Mouse (Mus musculus) retina, adult 2 months (tissue): ENCODE measurements around the gene Vars.
"Not testable (repeated sequence)": the region's sequence is repeated elsewhere in the genome, so short reads cannot be mapped to it uniquely, and the experiment has no call there.

Source experiments
- DNase-seq: peaks from one replicate; pipeline ENCODE4 v3.0.0-alpha.2; 2012; ENCODE audit warnings: low read depth, low spot score

The Vars gene

GRCm38 (mm10) chr17:35000717-35001451 lies at the start of gene Vars:
TSS of gene Vars (plus strand) at chr17:35000987.
- DNase-seq, result peak; percentile 64

DNA sequence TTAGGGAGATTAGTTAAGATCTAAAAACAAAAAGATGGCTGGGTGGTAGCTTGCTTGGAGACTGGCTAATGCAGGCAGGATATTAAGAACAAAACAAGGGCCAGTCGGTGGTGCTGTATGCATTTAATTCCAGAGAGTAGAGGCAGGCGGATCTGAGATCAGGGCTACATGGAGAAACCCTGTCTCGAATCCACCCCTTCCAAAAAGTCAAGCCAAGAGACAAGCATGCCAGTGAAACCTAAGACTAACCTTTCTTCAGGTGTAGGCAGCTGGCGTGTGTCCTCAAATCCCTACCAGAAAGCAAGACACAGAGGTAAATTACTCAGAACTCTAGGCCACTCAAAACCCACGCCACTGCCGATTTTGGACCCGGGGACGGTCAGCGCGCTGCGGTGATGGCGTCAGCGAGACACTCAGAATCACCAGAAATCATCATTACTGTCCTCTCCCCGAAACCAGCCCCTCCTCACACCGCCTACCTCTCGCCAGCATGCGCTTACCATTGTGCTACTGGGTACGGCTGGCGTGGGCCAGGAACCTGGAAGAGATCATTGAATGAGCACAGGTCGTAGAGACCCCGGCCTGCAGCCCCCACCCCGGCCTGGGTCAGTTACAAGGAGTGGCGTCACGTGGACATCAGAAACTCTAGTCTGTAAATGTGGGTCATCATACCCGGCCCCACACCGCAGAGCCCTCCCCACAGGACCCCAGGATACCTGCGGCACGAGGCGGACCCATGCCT lies 49.0 kb upstream of the Vars start:
- DNase-seq, result no peak

DNA sequence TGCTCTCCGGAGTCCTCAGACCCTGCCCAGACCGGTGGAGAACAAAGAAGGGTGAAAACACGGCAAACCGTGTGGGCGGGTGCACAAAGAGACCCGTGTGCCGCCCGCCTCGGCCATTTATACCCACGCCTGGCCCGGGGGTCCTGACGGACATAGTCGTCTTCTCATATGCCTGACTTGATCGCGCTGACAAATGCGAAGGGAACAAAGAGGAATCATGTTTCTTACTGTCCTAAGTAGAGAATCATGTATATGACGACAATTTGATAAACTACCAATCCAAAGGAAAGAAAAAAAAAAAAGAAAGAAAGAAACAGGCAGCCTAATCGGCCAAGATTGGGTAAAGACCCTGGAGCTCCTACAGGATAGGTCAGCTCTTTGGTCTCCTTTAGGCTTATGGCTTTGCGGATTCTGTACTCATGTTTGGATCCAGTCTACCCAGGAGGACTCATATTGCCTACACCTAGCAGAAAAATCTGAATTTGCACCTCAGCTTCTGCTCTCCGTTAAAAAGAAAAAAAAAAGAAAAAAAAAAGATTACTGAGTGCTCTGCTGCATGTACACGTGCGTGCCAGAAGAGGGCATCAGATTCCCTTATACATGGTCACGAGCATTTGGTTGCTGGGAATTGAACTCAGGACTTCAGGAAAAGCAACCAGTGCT lies 48.3 kb upstream of the Vars start:
- DNase-seq, result peak; percentile 77

DNA sequence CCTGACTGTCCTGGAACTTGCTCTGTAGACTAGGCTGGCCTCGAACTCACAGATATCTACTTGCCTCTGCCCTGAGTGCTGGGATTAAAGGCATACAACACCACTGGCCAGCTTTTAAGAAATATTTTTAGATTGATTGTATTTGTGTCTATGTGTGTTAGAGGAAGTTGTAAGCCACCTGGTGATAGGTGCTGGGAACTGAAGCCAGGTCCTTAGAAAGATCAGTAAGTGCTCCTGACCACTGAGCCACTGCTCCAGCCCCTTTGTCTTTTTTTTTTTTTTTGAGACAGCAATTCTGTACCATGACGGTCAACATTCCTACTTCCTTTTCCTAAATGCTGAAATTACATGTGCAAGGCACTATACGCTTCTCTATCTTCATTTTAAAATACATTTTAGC lies 47.5 kb upstream of the Vars start:
- no peak for DNase-seq

- no peak for DNase-seq
These were observed 46.9 kb upstream of the Vars start for GRCm38 (mm10) chr17:34953904-34954303.

DNA sequence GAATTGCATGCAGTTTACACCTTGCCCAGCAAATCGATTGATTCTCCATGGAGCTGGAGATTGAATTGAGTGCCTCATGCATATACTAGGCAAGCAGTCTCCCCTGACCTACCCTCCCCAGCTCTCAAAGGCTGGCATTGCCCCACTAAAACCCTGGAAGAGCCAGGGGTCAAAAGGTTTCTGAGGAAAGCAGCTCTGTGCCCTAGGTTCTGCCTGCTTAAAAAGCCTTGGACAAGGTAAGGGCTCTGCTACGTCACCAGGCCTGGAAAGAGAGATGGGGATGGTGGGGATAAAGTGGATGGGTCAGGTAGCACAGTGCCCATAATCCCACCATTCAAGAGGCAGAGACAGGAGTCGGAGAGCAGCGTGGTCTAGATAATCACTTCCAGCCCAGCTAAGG lies 46.0 kb upstream of the Vars start:
- no peak for DNase-seq

GRCm38 (mm10) chr17:34955884-34956283 lies 44.9 kb upstream of the Vars start:
- DNase-seq, result no peak

DNA sequence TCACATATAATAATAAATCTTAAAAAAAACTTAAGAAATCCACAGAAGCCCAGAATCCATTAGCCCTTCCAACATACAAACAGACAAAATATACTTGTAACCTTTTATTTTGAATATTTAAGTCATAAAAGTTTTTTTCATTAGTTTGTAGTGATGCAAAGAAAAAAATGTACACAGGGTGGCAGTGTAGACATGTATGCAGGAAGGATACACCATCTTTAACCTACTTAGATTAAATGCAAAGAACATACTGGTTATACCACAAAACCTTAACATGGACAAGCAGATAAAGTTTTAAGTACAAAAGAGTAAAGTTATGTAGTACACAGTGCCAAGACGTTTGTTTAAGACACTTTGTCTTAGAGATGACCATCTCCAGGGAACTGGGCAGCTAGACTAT lies 44.4 kb upstream of the Vars start:
- DNase-seq, result no peak

- DNase-seq, result not testable (repeated sequence)
These were observed 43.5 kb upstream of the Vars start for GRCm38 (mm10) chr17:34957291-34957690.

DNA sequence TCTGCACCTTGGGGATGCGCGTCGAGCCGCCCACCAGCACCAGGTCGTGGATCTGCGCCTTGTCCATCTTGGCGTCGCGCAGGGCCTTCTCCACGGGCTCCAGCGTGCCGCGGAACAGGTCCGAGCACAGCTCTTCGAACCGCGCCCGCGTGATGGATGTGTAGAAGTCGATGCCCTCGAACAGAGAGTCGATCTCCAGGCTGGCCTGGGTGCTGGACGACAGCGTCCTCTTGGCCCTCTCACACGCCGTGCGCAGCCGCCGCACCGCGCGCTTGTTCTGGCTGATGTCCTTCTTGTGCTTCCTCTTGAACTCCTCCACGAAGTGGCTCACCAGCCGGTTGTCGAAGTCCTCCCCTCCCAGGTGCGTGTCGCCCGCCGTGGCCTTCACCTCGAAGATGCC lies 42.8 kb upstream of the Vars start:
- DNase-seq, result not testable (repeated sequence)

GRCm38 (mm10) chr17:34958734-34959129 lies 42.1 kb upstream of the Vars start:
- not testable (repeated sequence) for DNase-seq

GRCm38 (mm10) chr17:34959130-34959778 lies 41.5 kb upstream of the Vars start, which contains the start of gene Hspa1b:
TSS of gene Hspa1b (minus strand) at chr17:34959238.
- peak; percentile 57 for DNase-seq

DNA sequence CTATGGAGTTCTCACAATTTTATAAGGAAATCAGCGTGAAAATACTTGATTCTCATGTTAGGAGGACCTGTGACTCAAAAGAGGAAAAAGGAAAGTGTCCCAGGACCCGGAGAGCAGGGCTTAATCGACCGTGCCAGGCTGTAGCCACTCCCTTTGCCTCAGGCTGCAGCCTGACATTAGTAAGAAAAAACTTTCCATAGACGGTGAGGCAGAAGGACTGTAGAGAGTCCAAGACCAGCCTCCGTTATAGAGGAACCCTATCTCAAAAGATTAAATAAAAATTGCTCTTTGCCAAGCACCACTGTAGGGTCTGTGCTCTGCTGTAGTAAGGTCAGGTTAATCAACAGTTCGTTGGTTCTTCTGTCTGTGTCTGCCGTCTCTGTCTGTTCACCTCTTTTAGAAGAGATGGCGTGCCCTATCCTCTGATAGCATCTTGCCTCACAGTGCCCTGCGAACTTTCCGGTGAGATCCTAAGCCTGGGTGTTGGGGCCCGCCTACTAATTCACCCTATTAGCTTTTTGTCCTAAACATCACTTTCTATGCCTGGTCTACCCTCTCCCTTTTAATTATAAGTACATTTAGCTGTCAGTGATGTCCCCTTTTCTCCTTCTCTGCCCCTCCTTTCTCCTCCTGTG lies 40.8 kb upstream of the Vars start:
- DNase-seq, result no peak

DNA sequence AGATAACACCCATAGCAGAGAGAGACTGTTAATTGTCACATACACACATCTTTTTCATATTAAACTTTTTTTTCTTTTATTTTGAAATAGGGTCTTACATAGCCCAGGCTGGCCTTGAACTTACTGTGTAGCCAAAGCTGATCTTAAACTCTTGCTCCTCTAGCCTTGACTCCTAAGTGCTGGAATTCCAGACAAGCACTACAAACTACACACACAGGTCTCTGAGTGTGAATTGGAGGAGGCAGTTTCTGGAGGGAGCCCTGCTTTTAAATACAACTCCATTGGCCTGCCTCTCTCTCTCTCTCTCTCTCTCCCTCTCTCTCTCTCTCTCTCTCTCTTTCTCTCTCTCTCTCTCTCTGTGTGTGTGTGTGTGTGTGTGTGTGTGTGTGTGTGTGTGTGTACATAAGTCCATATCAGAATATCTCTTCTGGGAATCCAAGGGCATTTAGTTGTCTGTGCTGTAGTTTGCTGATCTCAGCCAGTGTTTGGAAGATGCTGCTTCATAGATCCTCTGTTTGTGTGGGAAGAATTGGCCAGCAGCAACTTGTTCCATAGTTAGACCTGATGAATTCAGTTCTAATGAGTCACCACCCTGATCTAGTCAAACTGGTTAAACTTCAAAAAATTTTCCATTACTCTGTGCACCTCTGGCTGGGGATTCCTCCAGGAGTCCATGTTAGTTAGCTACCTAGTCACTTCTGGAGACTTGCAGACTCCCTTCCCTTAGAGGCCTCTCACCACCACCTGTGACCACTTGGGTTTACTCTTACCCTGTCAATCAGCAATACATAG lies 39.9 kb upstream of the Vars start:
- DNase-seq, result no peak

- no peak for DNase-seq
These were observed 38.7 kb upstream of the Vars start for GRCm38 (mm10) chr17:34962125-34962524.

- no peak for DNase-seq
These were observed 37.9 kb upstream of the Vars start for GRCm38 (mm10) chr17:34962841-34963240.

- peak; percentile 81 for DNase-seq
These were observed 36.1 kb upstream of the Vars start for GRCm38 (mm10) chr17:34964640-34965049.

DNA sequence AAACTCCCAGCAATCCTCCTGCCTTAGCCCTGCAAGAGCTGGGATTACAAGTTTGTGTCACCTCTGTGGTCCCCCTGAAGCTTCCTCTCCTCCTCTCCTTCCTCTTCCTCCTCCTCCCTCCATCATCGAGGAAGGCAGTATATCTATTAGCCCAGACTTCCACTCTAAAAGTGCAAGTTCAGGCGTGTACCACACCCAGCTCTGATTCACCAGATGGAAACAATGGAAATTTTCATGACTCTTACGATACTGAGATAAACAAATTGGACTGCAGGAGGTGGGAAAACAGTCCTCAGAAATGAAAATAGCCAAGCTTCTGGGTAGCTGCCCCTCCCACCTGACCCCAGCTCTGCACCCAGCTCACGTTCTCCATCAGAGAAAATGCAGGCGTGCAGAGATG lies 35.2 kb upstream of the Vars start:
- DNase-seq, result no peak

- DNase-seq, result not testable (repeated sequence)
These were observed 31.0 kb upstream of the Vars start, which contains the start of gene Gm20481 for GRCm38 (mm10) chr17:34969822-34970221. TSS of gene Gm20481 (plus strand) at chr17:34969912.

GRCm38 (mm10) chr17:34970850-34971249 lies 29.9 kb upstream of the Vars start:
- DNase-seq, result not testable (repeated sequence)

DNA sequence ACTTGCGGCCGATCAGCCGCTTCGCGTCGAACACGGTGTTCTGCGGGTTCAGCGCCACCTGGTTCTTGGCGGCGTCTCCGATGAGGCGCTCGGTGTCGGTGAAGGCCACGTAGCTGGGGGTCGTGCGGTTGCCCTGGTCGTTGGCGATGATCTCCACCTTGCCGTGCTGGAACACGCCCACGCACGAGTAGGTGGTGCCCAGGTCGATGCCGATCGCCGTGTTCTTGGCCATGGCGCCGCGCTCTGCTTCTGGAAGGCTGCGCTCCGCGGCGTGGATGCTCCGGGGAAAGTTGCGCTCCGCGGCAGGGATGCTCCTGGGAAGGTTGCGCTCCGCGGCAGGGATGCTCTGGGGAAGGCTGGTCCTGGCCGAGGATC lies 29.1 kb upstream of the Vars start:
- not testable (repeated sequence) for DNase-seq
